Mouse (Mus musculus) CH12.LX (cell line): Measurements from ENCODE around the gene Kcnj15. TPM values are rescaled to one million over a fixed set of nuclear protein-coding genes. Genes with fewer than 3 reads are reported as not detected.

ENCODE experiments used
- DNase-seq: peaks from one replicate; pipeline ENCODE4 v3.0.0-alpha.2; 2013; ENCODE audit errors: extremely low read depth
- H3K27ac ChIP-seq: 2 replicates; pipeline ENCODE4 v1.5.1; 2012; ENCODE audit warnings: low read depth, mild to moderate bottlenecking, control low read depth, moderate library complexity; ENCODE audit not compliant: insufficient read depth
- H3K27me3 ChIP-seq: replicated peaks from 2 replicates; pipeline ENCODE3; 2012; ENCODE audit warnings: inconsistent platforms
- H3K36me3 ChIP-seq, 2 experiments: replicated peaks in 1 of 2; 2 replicates each; pipeline versions ENCODE3 to v1.6.1; 2012; ENCODE audit warnings: inconsistent platforms in 1 of 2, low read length in 1 of 2, mild to moderate bottlenecking in 1 of 2, mixed read lengths in 1 of 2, moderate library complexity in 1 of 2; ENCODE audit not compliant: control insufficient read depth in 1 of 2, insufficient read depth in 1 of 2
- H3K4me1 ChIP-seq, 2 experiments: 2 replicates each; pipeline ENCODE4 v1.6.1; 2012; ENCODE audit warnings: inconsistent platforms in 1 of 2, moderate library complexity in 1 of 2; ENCODE audit not compliant: insufficient read depth in 2 of 2, control insufficient read depth in 1 of 2
- H3K4me2 ChIP-seq: 2 replicates; pipeline ENCODE4 v1.6.1; 2012; ENCODE audit warnings: low read depth, mild to moderate bottlenecking, control low read depth; ENCODE audit not compliant: poor library complexity, insufficient read depth, severe bottlenecking
- H3K4me3 ChIP-seq, 3 experiments: fragments of 150-350 bp in 1 of 3; sonication (generic) in 1 of 3; replicated peaks in 1 of 3; 2 replicates each; pipeline versions ENCODE3 to v1.5.1; 2011 to 2012; ENCODE audit warnings: low read depth in 2 of 3, low read length in 2 of 3, mild to moderate bottlenecking in 2 of 3, moderate library complexity in 2 of 3, control low read depth in 1 of 3, improper control_type of control experiment in 1 of 3, inconsistent platforms in 1 of 3, mixed read lengths in 1 of 3; ENCODE audit not compliant: poor library complexity in 1 of 3
- H3K79me2 ChIP-seq: replicated peaks from 2 replicates; pipeline ENCODE4 v1.6.1; 2012; ENCODE audit warnings: mild to moderate bottlenecking, moderate library complexity; ENCODE audit not compliant: control insufficient read depth, poor library complexity, insufficient read depth, severe bottlenecking; ENCODE audit errors: extremely low read depth
- H3K9ac ChIP-seq: 2 replicates; pipeline ENCODE4 v1.6.1; 2012; ENCODE audit warnings: low read depth, mild to moderate bottlenecking, control low read depth, moderate library complexity; ENCODE audit not compliant: insufficient read depth
- H3K9me3 ChIP-seq: replicated peaks from 2 replicates; pipeline ENCODE3; 2012; ENCODE audit warnings: low read length, inconsistent platforms, mixed read lengths
- CHD1 ChIP-seq: IDR thresholded peaks from 2 replicates; pipeline ENCODE4 v1.6.1; 2012; ENCODE audit warnings: low read depth, low read length, improper control_type of control experiment, inconsistent platforms
- CHD2 ChIP-seq: IDR thresholded peaks from 2 replicates; pipeline ENCODE4 v1.6.1; 2011; ENCODE audit warnings: low read length, improper control_type of control experiment
- E2F4 ChIP-seq: IDR thresholded peaks from 2 replicates; pipeline ENCODE4 v1.6.1; 2011; ENCODE audit warnings: low read depth, low read length, improper control_type of control experiment; ENCODE audit not compliant: insufficient replicate concordance
- EP300 ChIP-seq: IDR thresholded peaks from 2 replicates; pipeline ENCODE4 v1.6.1; 2011; ENCODE audit warnings: low read length, improper control_type of control experiment
- ETS1 ChIP-seq: conservative IDR thresholded peaks from 2 replicates; pipeline ENCODE4 v1.6.1; 2012; ENCODE audit warnings: low read depth, mild to moderate bottlenecking, inconsistent platforms, low read length, improper control_type of control experiment, moderate library complexity
- GABPA ChIP-seq: IDR thresholded peaks from 2 replicates; pipeline ENCODE4 v1.6.1; 2012; ENCODE audit warnings: low read depth, low read length, improper control_type of control experiment, inconsistent platforms; ENCODE audit not compliant: insufficient replicate concordance
- HCFC1 ChIP-seq: IDR thresholded peaks from 2 replicates; pipeline ENCODE4 v1.6.1; 2012; ENCODE audit warnings: low read depth, mild to moderate bottlenecking, inconsistent platforms, low read length, improper control_type of control experiment
- IRF4 ChIP-seq: IDR thresholded peaks from 2 replicates; pipeline ENCODE4 v1.6.1; 2014; ENCODE audit warnings: low read depth, mild to moderate bottlenecking, inconsistent platforms, low read length, improper control_type of control experiment
- KAT2A ChIP-seq: IDR thresholded peaks from 2 replicates; pipeline ENCODE4 v1.6.1; 2012; ENCODE audit warnings: low read length, improper control_type of control experiment, inconsistent platforms; ENCODE audit not compliant: insufficient replicate concordance
- MAFK ChIP-seq: IDR thresholded peaks from 2 replicates; pipeline ENCODE4 v1.6.1; 2011; ENCODE audit warnings: low read length, improper control_type of control experiment; ENCODE audit not compliant: insufficient replicate concordance
- MEF2A ChIP-seq: IDR thresholded peaks from 2 replicates; pipeline ENCODE4 v1.6.1; 2014; ENCODE audit warnings: low read depth, mild to moderate bottlenecking, inconsistent platforms, low read length, improper control_type of control experiment, borderline replicate concordance
- MYC ChIP-seq: IDR thresholded peaks from 2 replicates; pipeline ENCODE4 v1.6.1; 2011; ENCODE audit warnings: low read depth, mild to moderate bottlenecking, improper control_type of control experiment, low read length
- NRF1 ChIP-seq: IDR thresholded peaks from 2 replicates; pipeline ENCODE4 v1.6.1; 2014; ENCODE audit warnings: low read depth, mild to moderate bottlenecking, inconsistent platforms, low read length, improper control_type of control experiment, moderate library complexity
- POLR2A ChIP-seq: IDR thresholded peaks from 2 replicates; pipeline ENCODE4 v1.6.1; 2011; ENCODE audit warnings: low read depth, mild to moderate bottlenecking, improper control_type of control experiment, low read length
- POLR2AphosphoS2 ChIP-seq: IDR thresholded peaks from 2 replicates; pipeline ENCODE4 v1.6.1; 2011; ENCODE audit warnings: low read depth, low read length, improper control_type of control experiment
- RAD21 ChIP-seq: IDR thresholded peaks from 2 replicates; pipeline ENCODE4 v1.6.1; 2011; ENCODE audit warnings: low read depth, mild to moderate bottlenecking, low read length, improper control_type of control experiment, moderate library complexity
- TCF12 ChIP-seq: IDR thresholded peaks from 2 replicates; pipeline ENCODE4 v1.6.1; 2014; ENCODE audit warnings: low read depth, mild to moderate bottlenecking, inconsistent platforms, low read length, improper control_type of control experiment
- USF1 ChIP-seq: IDR thresholded peaks from 2 replicates; pipeline ENCODE4 v1.6.1; 2014; ENCODE audit warnings: low read depth, mild to moderate bottlenecking, inconsistent platforms, low read length, improper control_type of control experiment
- ZC3H11A ChIP-seq: IDR thresholded peaks from 2 replicates; pipeline ENCODE4 v1.6.1; 2012; ENCODE audit warnings: low read depth, mild to moderate bottlenecking, inconsistent platforms, low read length, improper control_type of control experiment
- ZKSCAN1 ChIP-seq: IDR thresholded peaks from 2 replicates; pipeline ENCODE4 v1.6.1; 2012; ENCODE audit warnings: low read depth, inconsistent platforms, low read length, improper control_type of control experiment, borderline replicate concordance
- ZMIZ1 ChIP-seq: IDR thresholded peaks from 2 replicates; pipeline ENCODE4 v1.6.1; 2012; ENCODE audit warnings: low read depth, mild to moderate bottlenecking, inconsistent platforms, low read length, improper control_type of control experiment
- dilution Hi-C: fragments of 300-500 bp; cut with MboI; formaldehyde crosslinking; loops from 2 replicates; pipeline ENCODE4 v1.14.3; 2020; ENCODE audit warnings: low sequenced_read_pairs; ENCODE audit not compliant: extremely low pct_unique_long_range_greater_than_20kb, extremely low pct_ligation_motif_present
- in situ Hi-C: fragments of 300-500 bp; cut with MboI; formaldehyde crosslinking; loops from 3 replicates; pipeline ENCODE4 v1.14.3; 2019; ENCODE audit warnings: low sequenced_read_pairs, low pct_ligation_motif_present, low pct_unique_long_range_greater_than_20kb, mixed read lengths
- polyA plus RNA-seq: library from polyadenylated mRNA; unstranded; fragments of >175 nt; gene quantifications from 2 replicates; pipeline ENCODE4 v1.2.1, GENCODE M21; 2012; ENCODE audit warnings: low read depth; ENCODE audit not compliant: insufficient read length
- total RNA-seq, 2 experiments: library from RNA; depleted of rRNA; stranded (reverse); fragments of 300-350 nt in 1 of 2; fragments of >200 nt in 1 of 2; gene quantifications; 2 replicates each; pipeline ENCODE4 v1.2.3; 2012 to 2014

Gene Kcnj15
- total and polyA plus RNA-seq, 3 experiments = 0.37 to 1.1 (median 0.51) TPM

DNA sequence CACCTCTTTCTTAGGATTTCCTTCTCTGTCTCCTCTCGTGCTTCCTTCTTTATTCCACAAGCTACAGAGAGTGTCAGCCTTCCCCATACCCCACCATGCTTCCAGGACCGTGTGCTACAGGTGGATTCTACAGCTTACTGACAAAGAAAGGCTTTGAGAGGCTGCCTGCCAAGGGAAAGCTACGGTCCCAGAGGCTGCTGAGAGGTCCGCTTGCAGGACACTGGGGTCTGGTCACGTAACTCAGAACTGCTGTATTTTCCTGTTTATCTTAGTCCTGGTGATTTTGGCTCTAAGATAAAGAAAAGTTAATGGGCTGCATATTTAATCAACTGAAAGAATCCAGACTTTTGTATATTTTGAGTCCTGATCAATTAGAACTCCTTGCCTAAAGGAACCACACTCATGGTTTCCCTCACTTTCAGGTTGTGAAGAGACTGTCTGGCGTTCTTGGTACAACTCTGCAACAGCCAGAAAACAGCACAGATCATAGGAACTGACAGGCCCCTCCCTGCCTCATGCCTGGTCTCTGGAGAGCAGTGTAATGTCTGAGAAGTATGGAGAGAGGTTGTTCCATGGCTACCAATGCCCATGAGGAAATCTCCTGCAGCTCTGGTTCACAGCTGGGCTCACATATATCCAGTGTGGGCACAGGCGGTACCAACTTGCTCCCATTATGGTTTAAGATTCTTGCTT is 35.2 kb upstream of the Kcnj15 start:
- Histone ChIP-seq H3K4me2 (no peak overlapping the region), H3K9me3 (peaks cover 5% of the 10 kb centered on the region), H3K4me1 (peaks cover 7 to 18% of the 10 kb centered on the region in 2 experiments; a peak in 3 of 4 replicates), H3K27ac (no peak overlapping the region), H3K9ac (no peak overlapping the region), H3K36me3 (no peaks in the 10 kb centered on the region), H3K79me2 (no peaks in the 10 kb centered on the region), H3K4me3 (no peak overlapping the region), H3K27me3 (no peaks in the 10 kb centered on the region)
- no peak for DNase-seq
- in situ Hi-C loops (no loop called here), dilution Hi-C loops (no loop called here)
- TF ChIP-seq MYC = no peak
- TF ChIP-seq HCFC1 = no peak
- no peak for TF ChIP-seq POLR2AphosphoS2
- TF ChIP-seq IRF4 = no peak
- no peak for TF ChIP-seq ETS1
- no peak for TF ChIP-seq MAFK
- no peak for TF ChIP-seq NRF1
- no peak for TF ChIP-seq CHD2
- no peak for TF ChIP-seq ZC3H11A
- no peak for TF ChIP-seq ZMIZ1
- no peak for TF ChIP-seq ZKSCAN1
- TF ChIP-seq USF1 = no peak
- no peak for TF ChIP-seq KAT2A
- TF ChIP-seq RAD21 = no peak
- no peak for TF ChIP-seq TCF12
- no peak for TF ChIP-seq CHD1
- TF ChIP-seq POLR2A = no peak

DNA sequence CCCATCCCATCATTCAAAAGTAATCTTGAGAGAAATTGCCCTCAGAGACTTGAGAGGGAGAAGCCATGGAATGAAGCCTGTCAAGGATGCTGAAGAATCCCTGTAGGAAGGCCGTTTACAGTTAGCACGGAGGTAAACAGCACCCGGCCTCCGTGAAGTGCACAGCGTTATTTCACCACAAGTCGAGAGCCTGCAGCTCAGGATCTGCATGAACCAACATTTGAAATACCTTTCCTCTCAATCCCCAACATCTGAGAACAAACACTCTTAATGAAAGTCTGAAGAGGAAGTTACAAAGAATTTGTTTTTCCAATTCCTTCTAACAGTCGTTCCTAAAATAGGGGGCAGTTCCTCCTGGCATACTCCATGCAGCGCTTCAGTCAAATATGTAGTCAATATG is 33.9 kb upstream of the Kcnj15 start:
- dilution Hi-C loops = no loop called here
- Histone ChIP-seq H3K4me2 (no peak overlapping the region), H3K4me3 (no peak overlapping the region), H3K4me1 (peaks cover 7 to 17% of the 10 kb centered on the region in 2 experiments; a peak in 3 of 4 replicates), H3K27ac (no peak overlapping the region), H3K9ac (no peak overlapping the region), H3K27me3 (no peaks in the 10 kb centered on the region), H3K79me2 (no peaks in the 10 kb centered on the region), H3K36me3 (no peaks in the 10 kb centered on the region), H3K9me3 (peaks cover 5% of the 10 kb centered on the region)
- in situ Hi-C loops = no loop called here
- TF ChIP-seq EP300 (peak; percentile 55), ZMIZ1 (no peak), GABPA (no peak), MEF2A (no peak), E2F4 (no peak)
- DNase-seq = no peak
